Mouse (Mus musculus) cerebellum, adult 11 months (tissue): ENCODE measurements around the gene Hax1.

Experiments
- DNase-seq: peaks from one replicate; pipeline ENCODE4 v3.0.0; 2022

The Hax1 gene

DNA sequence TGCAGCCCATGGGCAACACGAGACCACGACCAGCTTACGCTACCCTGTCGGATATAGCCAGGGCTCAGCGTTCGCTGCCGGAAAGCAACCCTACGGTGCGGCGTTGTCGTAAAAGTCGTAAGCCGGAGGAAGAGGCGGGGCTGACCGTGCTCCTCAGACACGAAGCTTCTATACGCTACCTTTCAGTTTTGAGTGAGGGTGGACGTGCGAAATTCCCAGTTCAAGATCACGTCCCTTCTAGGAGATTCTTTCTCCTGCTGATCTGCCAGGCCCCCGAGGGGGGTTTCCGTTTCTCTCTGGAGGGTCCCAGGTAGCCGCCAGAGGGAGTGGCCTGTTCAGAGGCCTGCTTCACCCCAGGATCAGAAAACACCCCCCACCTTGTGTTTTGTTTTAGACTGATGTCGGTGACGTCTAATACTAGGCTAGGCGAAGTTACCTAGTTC is at the start of gene Hax1:
Hax1 (minus strand) TSS at position 169 of the 443 bp plus-strand sequence.
- DNase-seq = peak; percentile 89

DNA sequence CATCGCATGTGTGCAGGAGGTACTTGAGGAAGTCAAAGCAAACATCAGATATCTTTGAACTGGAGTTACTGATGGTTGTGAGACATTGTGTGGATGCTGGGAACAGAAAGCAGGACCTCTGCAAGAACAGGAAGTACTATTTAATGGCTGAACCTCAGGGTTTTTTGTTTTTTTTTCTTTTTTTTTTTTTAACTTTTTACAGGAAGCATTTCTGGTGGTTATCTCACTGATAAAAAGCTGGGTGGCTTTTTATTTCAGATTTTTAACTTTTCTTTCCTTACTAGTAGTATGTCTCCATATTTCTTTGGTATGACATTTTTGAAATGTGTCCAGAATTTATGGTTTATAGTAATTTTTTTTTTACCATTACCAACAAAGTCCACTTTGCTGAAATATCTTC is 37.7 kb upstream of the Hax1 start:
- no peak for DNase-seq

DNA sequence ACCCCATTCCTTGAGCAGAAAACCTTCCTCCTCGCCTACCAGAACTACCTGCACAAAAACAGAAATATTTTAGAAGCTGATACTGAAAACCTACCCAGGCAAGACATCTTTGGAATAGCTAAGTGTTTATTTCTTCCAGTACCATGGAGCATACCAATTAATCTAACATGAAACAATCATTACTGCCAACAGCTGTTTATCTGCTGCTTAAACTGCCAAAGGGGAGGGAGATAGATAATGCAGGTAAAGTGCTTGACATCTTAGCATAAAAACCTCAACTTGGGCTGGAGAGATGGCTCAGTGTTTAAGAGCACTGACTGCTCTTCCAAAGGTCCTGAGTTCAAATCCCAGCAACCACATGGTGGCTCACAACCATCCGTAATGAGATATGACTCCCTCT is 36.1 kb upstream of the Hax1 start:
- no peak for DNase-seq

DNA sequence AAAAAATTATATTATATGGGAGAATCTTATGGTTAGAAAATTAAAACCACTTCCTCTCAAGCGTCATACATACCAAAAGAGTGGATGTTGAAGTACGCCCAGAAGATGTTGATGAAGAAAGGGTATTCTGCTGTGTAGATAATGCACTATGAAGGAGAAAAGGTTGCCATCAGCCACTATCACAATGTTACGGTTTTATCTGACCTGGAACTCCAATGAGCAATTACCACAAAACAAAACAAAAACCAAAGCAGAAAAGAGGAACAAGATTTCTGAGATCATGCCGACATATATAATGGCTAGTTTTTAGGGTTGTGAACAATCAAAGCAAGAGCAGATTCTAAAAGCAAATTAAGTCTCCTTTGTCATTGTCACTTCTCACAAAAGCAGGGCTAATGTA is 18.0 kb upstream of the Hax1 start:
- no peak for DNase-seq

DNA sequence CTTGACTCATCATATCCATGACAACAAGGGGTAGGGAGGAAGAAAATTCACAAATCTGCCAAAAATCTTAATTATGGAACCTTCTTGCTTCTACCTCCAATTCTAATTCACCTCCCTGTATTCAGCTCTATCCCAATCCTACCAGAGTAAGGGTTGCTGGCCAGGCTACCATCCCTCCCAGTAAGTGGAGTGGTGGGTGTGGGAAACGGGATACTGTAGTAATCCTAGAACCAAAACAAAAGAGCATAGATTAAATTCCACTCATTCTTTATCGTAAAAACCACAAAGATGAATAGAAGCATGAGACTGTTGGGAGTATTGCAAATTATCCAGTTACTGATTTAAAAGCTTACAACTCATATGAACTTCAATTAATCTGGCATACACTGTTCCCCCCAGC is 11.7 kb upstream of the Hax1 start:
- DNase-seq = no peak

DNA sequence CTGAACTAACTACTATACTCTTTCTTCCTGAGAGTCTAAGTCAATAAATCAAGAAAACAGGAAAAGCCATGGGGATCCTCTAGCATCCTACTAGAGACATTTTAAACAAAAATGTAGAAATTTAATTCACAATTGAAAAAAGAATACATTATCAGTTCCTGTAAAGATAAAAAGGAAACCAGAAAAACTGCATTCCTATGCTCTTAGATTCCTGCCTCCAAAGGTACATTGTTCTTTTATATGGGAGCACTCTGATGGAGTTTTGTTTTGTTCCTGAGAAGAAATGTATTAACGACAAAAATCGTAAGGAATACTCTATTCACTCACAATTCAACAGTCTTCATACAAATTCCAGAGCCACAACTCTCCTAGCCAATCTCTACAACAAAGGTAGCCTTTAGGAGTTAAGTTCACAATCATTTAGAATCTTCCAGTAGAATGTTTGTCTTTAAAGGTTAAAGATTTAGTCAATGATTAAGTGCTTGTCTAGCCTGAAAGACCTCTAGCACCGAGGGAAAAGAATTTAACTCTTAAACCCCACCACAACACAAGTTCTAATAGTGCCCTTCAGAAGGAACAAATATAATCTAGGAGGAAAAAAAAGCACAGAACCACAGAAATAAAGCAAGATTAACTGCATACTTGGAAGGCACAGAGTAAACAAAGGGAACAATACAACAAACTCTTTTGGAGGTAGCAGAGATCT is 5.7 kb upstream of the Hax1 start:
- DNase-seq = no peak

DNA sequence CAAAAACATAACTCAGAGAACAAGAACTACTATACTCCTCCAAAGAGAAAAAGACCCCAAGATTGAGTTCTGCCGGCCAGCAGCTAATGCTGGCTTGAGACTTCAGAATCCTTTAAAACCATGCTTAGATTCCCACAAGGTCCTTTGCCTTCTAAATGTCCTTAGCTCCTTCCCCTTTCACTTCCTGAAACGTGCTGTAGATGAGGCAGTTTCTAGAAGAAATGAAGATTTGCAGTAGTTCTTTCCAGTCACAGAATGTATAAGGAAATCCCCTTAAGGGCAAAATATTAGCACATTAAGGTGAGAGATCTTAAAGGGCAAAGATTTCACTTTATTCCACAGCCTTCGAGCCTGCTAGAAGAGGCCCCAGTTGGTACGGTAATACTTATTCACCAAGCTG is 1.2 kb upstream of the Hax1 start:
- DNase-seq = no peak

DNA sequence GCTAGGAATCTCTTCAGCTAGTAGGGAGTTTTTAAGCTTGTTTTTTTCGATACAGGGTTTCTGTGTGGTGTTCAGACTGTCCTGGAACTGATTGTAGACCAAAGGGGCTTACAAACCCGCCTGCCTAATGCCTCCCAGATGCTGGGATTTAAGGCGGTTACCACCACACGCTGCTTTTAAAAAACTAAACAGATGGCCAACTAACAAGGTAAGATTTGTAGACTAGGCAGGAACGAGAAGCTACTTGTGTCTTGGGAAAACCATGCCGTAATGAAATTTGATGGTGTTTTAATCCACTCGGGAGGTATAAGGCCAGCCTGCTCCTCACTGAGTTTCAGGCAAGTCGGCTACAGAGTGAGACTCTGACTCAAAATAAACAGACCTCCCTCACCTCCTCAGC is 510 bp upstream of the Hax1 start:
- DNase-seq = no peak

DNA sequence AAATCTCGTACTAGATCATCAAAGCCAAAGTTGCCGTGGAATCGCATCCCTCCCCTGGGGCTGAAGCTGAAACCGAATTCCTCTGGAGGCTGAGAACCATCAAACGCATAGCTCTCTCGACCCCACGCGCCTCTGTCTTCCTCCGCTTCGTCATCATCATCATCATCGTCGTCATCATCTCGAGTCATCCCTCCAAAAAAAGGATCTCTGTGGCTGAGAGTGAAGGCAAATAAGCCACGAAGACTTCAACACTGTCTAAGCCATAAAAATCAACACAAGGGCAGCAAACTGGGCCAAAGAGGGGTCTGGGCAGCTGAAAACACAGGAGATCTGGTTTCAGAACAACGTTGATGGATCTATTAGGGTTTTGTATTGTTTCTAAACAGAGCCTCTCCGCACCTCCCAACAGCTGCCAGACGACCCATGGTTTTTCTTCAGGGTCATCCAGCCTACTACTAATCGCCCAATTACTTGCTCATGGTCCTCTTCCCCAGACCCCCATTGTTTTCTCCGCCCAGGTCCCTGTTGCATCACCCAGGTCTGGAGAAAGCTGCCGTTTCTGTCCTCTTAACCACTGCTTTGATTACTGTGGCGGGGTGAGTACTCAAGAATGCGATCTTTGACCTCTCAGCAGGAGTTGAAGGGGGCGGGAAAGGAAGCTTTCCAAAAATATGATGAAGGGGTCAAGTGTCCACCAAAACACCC is 637 bp downstream of the Hax1 start:
- peak; percentile 8 for DNase-seq

DNA sequence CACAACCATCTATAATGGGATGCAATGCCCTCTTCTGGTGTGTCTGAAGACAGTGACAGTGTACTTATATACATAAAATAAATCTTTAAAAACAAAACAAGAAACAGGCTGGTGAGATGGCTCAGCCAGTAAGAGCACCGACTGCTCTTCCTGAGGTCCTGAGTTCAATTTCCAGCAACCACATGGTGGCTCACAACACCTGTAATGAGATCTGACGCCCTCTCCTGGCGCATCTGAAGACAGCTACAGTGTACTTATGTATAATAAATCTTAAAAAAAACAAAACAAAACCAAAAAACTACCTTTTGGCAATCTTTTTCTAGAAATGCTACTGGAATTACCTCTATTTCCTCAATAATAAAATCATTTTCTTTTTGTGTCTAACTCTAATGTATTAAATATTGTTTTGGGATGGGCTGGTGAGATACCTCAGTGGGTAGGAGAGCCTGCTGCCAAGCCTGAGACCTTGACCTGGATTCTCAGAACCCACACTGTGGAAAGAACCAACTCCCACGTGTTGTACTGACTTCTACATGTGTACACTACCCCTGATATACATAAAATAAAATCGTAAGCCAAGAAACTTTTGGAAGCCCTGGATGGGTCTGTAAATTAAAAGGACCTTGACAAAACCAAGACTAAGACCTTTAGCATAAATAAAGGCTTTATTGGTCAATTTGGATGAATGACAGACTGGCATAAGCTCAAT is 3.6 kb downstream of the Hax1 start:
- DNase-seq = no peak

DNA sequence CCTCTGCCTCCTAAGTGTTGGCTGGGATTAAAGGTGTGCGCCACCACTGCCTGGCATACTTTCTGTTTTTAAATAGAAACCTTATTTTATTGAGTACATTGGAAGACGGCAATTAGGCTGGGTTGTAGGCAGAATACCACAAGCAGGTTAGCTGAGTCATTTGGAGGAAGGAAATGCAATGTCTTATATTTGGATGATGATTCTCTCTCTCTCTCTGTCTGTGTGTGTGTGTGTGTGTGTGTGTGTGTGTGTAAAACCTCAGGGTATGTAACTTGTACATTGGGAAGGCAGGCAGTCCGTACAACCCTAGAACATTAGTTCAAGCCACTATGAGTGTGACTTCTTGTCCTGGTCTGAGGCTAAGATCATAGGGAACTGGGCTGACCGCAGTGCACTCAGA is 10.8 kb downstream of the Hax1 start:
- DNase-seq = no peak

DNA sequence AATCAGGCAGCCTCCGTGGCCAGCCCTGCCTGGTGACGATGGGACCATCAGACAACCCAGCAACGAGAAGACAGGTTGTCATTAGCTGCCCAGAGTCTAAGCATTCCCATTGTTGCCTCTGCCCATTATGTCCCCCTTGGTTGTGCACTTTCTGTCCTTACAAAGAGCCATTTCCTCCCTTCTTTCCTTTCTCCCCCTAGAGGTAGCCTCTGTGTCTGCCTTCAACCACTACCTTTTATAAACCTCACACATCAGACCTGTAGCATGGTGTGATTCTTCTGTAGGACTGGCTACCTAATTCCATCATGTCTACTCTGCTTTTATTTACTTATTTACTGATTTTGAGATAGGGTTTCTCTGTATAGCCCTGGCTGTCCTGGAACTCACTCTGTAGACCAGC is 11.4 kb downstream of the Hax1 start:
- no peak for DNase-seq

DNA sequence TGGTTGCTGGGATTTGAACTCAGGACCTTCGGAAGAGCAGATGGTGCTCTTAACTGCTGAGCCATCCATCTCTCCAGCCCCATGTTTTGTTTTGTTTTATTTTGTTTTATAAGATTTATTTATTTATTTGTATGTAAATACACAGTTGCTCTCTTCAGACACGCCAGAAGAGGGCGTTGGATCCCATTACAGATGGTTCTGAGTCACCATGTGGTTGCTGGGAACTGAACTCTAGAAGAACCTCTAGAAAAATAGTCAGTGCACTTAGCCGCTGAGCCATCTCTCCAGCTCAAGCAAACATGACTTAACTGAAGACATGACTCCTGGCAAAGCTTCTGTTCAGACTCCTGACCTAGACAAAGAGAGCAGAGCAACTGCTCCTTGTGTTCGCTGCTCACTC is 16.2 kb downstream of the Hax1 start:
- DNase-seq = no peak

DNA sequence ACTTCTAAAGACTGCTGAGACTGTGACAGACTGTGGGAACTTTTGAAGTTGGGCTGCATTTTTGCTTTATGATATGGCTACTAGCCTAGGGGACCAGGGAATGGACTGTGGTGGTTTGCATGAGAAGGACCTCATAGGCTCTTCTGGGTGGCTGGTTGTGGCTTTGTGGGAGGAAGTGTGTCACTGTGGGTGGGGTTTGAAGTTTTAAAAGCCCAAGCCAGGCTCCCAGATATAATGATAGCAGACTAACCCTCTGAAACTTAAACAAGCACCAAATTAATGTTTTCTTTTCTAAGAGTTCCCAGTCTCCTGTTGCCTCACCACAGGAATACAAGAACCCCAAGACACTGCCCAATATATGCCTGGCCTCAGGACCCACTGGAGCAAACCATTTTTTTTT is 21.7 kb downstream of the Hax1 start:
- no peak for DNase-seq

DNA sequence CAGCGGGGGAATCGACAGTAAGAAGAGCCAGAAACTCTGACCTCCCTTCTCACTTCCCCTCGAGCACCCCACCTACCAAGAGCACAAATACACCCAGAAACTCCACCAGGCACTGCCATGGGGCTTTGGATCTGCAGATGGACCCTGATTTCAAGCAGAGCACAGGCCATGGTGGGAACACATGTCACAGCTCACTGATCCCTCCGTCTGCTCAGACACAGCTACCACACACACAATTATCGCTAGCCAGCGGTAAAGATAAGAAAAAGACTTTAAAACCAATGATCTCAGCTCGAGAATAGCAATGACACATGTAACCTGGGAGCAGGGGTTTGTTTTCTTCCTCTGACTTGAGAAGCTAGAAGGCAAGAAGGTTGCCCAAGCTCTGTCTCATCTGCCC is 30.1 kb downstream of the Hax1 start:
- no peak for DNase-seq

DNA sequence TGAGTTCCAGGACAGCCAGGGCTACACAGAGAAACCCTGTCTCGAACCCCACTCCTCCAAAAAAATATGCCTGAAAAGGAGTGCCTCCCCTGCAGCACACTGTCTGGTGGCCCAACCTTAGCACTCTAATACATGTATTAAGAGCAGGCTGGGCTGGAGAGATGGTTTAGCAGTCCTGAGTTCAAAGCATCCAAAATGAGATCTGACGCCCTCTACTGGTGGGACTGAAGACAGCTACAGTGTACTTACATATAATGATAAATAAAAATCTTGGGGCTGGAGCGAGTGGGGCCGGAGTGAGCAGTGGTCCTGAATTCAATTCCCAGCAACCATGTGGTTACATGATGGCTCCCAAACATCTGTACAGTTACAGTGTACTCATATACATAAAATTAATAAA is 31.6 kb downstream of the Hax1 start:
- no peak for DNase-seq

DNA sequence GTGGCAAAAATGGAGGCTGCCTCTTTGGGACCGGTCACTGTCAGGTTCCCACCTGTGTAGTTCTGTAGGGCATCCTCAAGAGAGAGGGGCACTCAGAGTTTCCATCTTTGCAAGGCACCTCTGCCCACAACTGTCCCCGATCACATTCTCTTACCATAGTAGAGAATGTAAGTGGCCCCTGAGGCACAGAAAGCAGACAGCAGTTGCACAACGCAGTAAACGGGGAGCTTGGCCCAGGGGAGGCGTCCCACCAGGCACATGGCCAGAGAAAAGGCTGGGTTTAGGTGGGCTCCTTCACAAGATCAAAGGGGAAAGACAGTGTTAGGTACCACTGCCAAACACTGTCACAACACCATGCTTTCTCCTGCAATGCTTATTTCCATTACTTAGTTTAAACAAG is 32.6 kb downstream of the Hax1 start:
- DNase-seq = no peak

DNA sequence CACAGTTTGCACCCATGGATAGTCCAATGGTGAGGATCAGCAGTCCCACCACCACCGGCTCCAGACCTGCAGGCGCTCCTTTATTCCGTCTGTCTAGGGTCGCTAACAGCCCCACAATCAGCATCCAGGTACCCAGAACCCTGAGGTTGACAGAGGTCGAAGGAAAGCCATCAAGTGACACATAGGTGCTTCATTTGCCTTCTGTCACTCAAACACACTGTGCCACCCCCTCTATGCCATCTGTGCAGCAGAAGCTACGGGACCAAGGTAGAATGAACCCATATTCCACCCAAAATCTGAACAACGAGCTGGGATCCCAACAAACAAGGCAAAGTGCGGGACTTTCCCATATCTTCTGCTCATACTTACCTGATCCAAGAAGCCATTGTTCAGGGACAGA is 33.0 kb downstream of the Hax1 start:
- no peak for DNase-seq

DNA sequence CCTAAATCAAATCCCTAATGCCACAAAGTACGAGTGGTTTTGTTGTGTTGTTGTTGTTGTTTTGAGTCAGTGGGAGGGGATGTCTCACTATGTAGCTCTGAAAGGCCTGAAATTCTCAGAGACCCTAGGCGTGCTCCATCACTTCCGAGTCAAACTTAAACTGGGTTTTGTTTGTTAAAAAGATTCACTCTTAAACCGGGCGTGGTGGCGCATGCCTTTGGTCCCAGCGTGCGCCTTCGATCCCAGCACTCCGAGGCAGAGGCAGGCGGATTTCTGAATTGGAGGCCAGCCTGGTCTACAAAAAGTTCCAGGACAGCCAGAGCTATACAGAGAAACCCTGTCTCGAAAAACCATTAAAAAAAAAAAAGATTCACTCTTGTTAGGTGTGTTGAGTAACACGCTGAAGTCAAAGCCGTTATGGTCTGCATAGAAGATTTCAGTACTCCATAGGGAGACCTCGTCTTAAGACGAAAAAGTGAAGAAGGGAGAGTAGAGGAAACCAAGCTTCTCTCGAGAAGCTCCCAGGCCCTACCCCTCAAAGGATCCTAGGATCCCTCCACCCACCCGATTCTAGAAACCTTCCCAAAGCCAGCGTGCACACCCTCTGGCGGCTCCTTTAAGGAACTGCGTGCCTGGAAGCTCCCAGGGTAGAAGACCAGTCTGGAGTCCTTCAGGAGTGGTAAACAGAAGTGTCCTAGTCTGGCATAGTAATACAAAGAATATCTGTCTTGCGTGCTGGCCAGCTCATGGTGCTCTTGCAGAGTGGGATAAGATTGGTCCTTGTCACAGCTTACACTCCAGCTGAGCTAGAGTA is 34.4 kb downstream of the Hax1 start:
- DNase-seq = peak; percentile 51

DNA sequence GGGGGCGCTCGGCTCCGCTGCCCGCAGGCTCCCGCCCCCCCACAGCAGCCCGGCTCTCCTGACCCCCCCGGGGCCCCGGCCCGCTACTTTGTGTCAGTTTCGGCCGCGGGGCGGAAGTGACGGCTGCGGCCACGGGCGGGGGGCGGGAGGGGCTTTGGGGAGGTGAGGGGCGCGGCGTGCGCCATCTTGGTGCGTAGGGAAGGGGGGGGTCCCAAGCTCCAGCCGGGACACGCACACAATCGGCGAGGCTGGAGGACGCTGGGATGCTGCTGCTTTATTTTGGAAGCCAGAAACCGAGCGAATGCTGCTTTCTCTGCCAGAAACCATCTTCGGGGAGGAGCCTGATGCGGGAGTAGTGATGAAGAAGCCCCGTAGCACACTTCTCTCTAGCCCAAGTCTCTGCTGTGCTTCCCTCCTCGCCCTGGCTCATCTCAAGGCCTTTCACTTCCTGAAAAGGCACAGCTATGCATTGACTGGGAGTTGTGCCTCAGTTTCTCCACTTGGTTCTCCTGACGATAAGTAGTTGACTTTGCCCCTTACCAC is 35.3 kb downstream of the Hax1 start, which contains the start of gene Atp8b2:
Atp8b2 (minus strand) TSS at position 288 of the 543 bp plus-strand sequence.
- DNase-seq = peak; percentile 39

DNA sequence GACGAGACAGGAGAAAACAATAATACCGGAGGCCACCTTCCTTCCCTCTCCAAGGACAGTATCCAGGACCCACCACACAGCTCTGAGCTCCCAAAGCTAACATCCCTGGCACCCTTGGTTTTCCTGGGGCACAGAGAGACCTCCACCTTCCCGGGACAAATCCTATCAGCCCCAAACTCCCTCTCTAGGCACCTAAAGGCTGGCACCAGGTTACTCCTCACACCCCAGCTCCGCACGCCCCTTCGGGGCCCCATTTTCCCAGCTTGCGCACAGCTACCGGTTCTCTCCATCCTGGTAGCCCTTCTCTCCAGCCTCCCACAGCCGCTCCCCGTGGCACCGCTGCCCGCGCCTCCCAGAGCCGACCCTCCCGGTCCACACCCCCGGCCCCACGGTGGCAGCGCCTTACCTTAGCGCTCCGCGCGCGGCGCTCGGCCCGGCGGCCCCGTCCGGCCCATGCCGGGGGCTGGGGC is 35.8 kb downstream of the Hax1 start:
- DNase-seq = peak; percentile 36

DNA sequence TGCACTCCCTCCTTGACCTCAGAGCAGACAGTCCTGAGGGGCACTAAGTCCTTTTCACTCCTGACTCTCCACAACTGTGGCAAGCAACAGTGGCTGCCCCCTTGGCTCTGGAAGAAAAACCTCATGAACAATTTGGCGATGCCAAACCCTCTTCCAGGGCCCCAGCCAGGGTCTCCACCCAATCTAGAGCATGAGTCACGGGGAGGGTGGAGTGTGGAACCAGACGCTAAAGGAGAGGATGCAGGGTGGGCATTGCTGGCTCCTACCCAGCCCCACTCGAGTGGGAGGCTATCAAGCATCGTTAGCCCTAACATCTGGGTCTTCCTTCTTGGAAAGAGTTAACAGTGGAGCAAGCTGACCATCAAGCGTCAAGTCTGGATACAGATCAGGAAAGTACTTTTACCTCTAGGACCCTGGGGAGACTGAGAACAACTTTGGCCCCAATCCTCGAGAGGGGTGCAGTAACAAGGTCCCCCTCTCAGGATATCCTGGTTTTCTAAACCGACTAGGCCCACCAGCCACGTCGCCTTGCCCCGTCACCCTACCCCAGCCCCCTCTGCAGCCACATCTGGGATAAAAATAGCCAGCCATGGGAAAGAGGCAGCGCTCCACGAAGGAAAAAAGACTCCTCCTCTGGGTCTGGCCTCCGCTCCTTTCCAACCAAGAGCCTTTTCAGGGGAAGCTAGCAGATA is 36.4 kb downstream of the Hax1 start:
- DNase-seq = peak; percentile 24
